Mouse (Mus musculus) induced T-regulatory cell, adult 2 months (primary cell): ENCODE measurements around the gene Chchd6.
A peak's percentile ranks its signal among the peaks of the same experiment; 100 is the strongest.

Source experiments
- DNase-seq: peaks from one replicate; pipeline ENCODE4 v3.0.0-alpha.2; 2012; ENCODE audit warnings: low read depth

The Chchd6 gene

DNA sequence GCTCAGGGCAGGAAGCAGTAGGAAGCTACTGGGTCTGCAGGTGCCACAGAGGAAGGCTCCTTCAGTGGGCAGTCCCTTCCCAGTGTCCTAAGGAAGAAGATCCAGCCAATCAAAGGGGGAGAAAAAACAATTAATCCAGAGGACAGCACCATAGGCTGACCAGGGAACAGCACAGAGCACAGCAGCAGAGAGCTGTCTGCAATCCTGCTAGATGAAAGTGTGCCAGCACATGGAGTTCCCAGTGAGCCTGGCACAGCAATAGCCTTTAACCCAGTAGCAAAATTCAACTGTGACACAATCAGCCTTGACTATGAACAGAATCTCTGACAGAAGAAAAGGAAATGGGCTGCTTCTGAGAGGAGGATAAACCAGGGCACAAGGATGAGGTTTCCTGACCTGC lies 9.8 kb downstream of the Chchd6 start:
- no peak for DNase-seq

DNA sequence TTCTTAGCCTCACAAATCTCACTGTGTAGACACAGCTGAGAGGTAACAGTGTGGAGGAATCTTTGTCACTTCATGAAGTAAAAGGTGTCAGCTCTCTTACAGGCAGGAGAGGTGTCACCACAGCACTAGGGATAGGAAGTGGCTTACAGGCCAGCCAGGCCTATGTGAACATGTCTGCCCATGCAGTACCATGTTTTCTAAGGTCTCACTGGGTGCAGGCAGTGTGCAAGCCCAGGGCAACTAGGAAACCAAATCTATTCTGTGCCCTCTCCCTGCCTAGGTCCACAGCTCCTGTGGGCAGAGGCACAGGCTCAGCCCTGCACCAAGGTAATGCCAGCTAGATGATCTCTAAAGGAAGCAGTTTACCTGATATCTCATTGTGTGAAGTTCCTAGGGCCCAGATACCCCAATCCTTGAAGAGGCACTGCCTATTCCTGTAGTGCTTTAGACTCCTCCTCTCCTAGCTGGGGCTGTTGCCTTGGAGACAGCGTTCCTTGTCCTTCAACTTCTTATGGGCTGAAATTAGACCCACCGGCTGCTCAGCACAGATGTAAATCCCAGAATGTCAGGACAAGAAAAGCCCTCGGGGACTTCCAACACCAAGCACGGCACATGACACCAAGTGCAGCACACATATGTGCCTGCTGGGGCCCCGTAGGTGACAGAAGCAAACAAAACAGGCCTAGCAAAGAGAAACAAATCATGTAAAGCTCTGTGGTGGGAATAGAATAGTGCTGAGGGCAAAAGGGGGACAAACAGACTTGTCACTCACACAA lies 10.6 kb downstream of the Chchd6 start:
- no peak for DNase-seq

DNA sequence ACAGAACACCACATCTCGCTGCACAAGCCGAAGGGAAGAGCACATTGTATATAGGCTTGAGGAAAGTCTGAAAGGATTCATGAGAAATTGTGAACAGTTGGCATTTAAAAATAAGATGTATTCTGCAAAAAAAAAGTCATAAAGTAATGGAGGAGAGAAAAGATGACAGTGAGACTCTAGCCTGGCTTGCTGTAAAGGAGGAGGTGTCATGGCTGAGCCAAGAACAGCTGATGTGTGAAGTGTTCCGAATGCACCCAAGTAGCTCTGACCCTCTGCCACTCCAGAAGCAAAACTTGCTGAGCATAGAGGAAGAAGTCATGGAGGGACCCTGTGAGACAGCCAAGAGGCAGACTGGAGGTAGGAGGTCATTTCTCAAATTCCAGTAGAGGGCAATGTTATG lies 12.3 kb downstream of the Chchd6 start:
- no peak for DNase-seq

DNA sequence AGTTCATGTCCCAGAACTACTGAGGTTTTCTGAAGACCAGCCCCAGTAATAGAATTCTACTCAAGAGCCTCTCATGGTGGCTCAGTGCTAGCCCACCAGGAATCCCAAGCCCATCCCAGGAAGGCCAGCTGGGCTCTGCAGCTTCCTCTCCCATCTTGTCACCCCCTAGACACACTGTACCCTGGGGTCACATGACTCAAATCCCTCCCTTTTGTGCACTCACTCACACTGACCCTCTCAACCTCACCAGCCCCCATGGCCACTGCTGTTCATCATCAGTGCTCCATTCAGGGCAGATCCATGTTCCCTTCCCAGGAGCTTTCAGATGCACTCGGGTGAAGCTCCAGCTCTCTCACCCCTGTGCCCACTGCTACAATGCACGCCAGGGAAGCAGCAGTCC lies 20.8 kb downstream of the Chchd6 start:
- DNase-seq = no peak

DNA sequence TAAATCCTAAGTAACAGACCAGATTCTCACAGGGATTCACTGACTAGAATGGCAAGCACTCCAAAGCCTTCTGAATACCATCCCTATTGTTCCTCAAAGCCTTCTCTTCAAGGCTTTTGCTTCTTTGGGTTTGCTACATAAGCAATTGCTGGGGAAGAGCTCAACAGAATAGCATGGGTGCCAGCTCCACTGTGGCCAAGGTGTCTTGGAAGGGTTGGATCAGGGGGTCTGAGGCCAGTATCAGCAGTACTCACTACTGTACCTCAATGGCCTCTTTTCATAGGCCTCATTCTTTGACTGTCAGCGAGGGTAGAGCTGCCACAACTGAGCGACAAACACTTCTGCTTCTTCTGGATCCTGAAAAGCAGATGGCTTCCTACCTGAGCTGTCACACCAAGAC lies 21.7 kb downstream of the Chchd6 start:
- DNase-seq = no peak

DNA sequence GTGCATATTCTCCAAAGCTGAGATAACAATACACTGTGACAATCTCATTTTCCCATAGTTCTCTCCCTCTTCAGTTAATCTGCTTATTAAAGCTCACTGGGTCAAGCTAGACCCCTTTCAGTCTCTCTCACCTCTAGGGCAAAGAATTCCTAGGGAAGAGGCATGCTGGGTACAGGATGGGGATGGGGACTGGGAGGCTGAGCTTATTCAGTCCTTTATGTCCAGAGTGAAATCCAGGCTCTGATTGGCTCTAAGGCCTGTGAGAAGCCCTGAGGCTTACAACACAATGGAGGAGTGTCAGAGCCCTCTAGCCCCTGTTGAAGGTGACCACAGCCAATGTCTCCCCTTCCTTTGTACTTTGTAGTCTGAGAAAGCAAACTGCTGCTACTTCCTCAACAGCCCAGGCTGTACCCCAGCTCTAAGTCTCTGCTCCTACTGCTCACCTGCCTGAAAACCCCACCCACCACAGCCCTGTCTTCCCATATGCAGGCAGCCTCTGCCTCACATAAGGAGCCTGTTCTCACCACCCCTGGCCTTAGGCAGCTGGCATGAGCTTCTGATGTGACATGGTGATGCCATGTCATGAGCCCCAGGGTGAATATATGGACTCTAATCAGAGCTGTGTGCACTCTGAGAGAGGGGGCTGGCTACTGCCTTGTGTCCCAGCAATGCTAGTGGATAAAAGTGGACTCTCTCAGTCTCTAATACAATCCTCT lies 22.4 kb downstream of the Chchd6 start:
- no peak for DNase-seq

DNA sequence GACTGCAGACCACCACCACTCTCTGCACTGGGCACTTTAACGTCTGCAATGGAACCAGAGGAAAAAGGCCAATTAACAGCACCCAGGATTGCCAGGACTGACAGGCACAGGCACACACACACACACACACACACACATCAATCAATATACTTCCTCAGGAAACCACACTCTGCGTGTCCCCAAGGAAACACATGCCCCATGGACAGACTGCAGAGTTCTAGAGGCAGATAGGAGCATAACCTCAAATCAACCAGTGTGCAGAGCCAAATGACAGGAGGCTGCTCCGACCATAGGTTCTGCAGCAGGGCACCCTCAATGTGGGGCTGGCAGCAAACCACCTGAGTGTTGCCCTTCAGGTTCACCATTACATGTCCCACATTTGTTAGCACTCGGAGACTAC lies 26.1 kb downstream of the Chchd6 start:
- DNase-seq = no peak

DNA sequence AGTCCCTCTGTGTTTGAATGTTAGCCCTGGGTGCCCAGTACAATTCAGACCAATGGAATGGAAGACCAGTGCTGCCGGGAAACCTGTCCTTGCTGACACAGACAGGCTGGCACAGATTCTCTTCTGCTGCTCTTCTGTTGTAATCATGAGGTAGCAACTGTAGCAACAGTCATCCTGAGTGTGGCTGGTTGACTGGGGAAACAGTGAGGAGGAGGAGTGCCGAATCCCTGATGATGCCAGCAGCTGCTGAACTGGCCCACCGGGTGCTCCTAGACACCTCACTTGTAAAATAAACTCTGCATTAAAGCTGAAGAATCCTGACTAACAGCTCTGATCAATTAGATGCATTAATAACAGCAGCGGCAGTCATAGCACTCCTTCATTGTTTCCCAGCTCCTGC lies 28.7 kb downstream of the Chchd6 start:
- no peak for DNase-seq

DNA sequence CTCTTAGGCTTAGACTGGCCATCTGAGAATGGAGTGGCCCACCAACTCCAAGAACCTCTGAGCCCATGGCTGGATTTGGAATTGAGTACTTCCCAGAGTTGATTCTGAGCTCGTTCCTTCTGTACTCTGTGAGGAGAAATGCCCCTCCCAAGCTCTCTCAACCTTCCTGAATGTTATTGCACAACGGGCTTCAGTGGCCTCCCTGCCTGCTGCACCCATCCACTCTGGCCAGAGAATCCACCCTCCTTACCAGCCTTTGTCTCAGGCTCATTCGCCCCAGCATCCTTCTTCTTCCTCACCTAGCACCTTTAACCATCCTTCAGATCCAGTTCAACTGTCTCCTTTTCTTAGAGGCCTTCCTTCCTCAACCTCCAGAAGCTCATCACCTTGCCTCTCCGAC lies 32.1 kb downstream of the Chchd6 start:
- no peak for DNase-seq

DNA sequence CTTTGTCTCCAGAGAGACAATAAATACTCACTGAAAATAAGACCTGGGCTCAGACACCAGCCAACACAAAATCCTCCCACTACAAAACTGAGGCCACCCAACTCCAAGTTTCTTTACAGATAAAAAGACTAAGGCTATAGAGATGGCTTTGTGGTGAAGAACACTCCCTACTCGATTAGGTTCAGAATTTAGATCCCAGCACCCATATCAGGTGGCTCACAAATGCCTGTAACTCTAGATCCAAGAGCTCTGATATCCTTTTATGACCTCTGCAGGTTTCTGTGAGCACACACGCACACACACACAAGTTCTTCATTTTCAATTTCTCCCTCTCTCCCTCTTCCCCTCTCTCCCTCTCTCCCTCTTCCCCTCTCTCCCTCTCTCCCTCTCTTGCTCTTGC lies 34.6 kb downstream of the Chchd6 start:
- DNase-seq = no peak

DNA sequence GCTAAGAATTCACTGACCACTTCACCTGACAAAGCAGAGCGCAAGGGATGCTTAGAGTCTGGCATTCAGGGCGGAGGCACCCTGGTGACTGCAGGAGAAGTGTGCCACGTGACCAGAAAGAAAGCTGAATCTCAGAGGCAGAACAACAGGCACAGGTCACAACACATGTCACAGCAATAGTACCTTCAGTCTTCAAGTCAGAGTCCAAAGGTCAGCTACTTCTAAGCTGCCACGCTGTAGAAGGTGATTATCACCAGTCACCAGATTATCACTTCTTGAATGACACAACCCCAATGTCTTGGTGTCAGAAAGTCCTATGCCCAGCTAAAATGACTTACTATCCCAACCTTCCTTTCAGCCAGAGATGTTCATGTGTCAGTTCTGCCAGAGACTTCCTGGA lies 37.8 kb downstream of the Chchd6 start:
- no peak for DNase-seq

DNA sequence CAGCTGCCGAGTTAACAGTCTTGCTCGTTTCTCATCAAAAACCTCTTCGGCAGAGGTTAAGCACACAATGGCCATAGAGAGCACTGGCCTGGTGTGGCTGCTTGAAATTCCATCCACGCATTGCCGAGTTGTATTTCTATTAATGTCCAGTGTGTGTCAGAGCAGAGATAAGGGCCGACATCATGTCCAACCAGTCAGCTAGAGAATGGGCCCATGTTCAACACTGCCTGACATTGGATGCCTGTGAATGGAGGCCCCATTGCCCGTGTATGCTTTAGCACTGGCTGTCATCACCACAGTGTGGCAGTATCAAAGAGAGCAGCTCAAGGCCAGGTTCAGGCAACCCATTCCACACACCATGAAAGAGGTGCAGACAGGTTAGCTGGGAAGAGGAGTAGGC lies 38.9 kb downstream of the Chchd6 start:
- no peak for DNase-seq

DNA sequence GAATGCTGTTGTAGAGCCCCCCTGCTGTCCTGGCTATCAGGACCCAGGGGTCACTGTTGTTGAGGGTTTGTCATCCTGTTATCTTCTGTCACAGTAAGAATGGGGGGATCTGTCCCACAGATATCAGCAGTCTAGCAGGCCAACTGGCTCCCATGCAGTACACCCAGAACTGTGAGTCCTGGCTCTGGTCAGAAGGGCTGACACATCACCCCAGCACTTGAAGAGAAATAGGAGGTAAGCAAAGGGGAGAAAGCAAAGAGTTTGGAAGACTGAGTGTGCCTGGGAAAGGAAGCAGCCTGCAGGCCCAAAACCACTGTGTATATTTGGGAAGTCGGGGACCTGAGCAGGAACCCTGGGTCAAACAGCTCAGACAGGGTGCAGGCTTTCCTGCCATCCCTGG lies 39.5 kb downstream of the Chchd6 start:
- no peak for DNase-seq

DNA sequence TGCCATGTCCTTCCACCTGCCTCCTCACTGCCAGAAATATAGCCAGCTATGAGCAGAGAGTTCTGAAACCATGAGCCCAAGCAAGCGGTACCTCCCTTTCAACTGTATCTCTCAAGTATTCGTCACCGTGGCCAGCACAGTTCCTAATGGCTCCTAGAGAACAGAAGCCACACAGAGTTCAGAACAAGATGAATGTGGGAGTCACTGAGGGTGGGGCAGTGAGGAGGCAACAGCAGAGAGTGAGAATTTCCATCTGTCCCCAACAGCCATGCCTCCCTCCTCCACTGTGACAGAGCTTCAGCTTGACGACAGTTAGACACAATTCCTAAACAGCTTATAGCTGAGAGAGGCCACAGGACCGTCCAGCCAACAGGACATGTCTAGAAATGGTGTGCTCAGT lies 41.4 kb downstream of the Chchd6 start:
- no peak for DNase-seq

DNA sequence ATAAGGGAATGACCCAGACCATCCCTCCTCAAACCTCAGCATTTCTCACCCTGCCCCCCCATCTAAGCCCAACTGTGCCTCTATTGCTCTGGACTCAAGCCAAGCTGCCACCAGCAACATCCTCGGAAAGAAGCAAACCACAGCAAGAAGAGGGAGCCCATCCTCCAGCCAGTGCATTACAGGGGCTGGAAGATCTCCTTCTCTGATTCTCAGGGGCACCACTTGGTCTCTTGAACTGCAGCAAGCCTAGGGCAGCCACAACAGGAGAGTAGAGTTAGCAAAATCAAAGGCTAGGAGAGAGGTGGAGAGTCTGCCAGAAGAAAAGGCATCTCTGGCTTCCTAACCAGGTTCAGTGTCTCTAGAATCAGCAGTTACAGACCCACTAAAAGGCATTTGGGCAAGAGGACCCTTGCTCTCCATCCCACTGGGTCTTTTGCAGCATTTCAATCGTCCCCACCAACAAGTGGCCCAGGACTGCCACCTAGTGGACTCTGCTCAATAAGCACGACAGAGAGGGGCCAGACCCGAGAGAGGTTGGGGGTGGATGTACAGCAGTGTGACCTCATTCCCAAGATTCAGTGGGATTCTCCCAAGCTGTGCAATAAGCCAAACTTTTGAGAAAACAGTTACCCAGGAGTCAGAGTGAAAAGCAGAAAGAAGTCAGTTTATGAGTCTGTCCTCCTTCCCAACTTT lies 42.3 kb downstream of the Chchd6 start:
- DNase-seq = peak; percentile 64

DNA sequence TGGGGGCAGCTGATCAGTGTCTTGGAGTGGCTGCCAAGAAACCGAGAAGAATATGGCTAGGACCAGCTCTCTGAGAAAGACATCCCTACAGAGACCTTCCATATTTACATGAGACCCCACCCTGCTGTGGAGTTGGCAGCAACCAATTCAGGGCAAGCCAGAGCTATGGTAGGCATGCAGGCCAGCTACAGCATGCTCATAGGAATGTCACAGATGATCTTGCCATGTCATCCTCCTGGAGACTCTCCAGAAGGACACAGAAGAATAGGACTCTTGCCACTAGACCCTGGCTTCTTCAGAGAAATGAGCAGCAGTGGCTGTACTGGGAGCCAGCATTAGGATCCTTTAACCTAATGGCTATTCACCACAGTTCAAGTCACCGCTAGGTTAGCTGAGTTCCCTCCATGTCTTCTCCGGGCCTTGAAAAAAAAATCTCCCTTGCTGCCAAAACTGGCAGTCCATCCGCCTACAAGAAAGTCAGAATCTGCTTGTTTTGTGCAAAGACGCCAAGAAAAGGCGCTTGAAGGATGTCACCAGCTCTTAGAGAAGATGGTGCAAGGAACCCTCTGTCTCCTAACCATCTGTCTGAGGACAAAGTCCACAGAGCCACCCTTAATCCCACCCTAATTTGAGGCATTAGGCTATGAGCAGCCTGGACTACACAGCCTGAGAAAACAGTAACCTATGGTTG lies 43.0 kb downstream of the Chchd6 start:
- DNase-seq = no peak

DNA sequence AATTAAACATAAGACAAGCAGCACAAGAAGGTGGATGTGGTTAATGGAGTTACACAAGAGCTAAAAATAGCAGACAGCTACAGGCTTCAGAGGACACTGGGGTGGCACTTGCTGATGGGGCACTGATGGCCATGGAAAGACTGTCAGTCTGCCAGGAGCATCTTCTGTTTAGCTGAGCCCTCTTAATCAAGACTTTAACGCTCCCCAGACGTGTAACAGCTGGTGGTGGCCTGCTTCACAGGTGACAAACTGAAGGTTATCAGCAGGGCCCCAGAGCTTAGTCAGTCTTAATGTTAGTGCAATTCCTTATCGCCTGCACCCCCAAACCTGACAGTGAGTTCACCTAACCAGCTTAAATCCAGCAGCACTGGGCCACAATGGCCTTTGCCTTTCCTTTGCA lies 46.3 kb downstream of the Chchd6 start:
- no peak for DNase-seq

DNA sequence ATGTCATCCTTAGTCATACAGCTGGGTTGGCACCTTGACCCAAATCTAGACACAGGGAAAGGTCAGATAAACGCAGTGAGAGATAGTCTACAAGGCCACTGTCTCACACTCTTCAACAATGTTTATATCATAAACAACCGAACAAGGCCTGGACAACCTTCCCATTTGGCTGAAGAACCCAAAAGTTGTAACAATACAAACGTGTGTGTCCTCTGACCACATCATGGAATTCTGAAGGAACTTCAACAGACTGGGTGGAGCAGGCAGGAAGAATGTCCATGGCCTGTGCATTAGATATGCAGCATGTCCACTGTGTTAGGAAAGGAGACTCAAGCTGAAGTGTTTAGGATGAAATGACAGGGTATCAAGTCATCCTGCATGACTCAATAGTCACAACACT lies 47.5 kb downstream of the Chchd6 start:
- DNase-seq = no peak

DNA sequence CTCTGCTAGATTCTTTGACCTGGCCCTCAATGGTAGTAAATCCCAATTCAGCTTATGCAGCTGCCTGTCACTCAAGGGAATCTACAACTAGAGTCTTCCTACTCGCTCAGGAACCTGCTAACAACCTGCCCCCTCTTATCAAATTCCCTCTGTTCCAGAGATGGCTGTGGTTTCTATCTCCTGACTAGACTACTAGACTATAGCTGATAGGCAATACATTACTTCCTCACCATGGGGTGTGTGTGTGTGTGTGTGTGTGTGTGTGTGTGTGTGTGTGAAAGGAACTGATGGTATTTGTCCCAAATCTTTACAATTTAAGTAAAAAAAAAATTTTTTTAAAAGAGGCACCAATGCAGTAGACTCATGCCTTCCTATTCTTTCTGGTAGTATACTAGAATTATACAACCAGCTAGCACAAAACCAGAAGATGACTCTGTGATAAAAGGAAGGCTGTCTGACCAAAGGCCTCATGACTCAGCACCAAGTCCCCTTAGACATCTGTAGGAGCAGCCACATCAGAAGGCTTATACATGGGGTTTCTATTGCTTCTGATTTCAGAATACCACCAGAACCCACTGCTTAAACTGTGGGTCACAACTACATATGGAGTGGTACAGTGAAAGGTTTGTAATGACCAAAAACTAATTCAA lies 57.2 kb downstream of the Chchd6 start:
- DNase-seq = no peak

DNA sequence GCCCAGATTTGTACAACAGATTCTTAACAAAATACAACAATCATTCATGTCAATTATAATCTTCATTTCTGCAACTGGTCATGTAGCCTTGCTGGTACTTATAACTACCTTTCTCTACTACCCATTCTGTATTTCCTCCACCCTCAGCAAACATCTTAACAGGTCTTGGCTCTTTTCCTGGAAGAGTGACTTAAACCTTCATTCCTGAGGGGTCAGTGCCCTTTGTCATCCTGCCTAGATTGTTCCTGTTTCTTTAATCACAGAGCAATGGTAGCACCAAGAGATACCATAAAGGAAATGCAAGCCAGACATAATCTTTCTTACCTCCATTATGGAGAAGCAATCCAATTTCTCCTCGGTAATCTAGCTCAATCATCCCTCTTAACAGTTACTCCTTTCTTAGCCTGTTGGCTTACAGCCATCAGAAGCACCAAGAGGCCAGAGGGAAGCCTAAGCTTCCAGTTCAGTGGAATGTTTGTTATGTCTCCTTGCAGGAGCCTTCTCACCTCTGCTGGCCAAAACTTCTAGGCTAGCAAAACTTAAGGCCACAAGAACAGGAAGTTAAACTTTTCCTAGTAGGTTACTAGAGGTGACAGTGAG lies 59.7 kb downstream of the Chchd6 start:
- no peak for DNase-seq

DNA sequence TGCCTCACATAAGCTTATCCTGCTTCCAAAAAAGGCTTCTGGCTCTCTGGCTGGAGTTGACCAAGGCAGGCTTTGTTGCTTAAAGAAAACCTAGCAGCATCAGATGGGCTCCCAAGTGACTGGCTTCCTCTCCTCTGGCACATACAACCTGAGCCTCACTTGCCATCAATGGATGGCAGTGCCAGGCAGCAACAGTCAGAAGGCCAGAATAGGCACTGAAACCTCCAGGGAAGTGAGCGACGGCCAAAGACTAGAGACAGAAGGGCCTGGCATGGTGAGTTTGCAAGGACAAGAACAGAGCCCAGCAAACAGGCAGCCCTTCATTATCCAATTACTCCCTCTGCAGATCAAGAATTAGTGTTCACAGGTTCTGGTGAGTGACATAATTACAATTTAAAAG lies 70.7 kb downstream of the Chchd6 start:
- no peak for DNase-seq

DNA sequence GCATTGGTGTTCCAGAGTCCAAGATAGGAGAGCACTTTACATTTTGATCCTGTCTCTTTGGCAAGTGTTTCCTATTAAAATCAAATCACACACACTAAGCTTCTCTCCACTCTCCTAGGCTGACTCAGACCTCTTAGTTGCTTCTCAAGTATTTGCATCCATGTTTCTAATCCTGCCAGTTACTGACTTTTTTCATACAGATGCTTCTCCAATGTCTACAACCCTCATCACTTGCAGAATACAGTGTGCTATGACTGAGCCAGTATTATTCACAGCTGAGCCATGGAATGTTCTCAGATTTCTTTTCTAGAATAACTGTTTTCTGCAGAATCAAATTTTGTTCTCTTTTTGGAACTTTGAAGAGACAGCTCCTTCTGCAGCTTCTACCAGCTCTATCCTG lies 85.3 kb downstream of the Chchd6 start:
- no peak for DNase-seq
